Mouse (Mus musculus): ENCODE data around the gene Slc39a8. TPM values are rescaled to one million over a fixed set of nuclear protein-coding genes. Genes with fewer than 3 reads are reported as not detected.

The Slc39a8 gene
- 18.1 and 23.6 TPM in 2 replicates for polyA plus RNA-seq (2015; fragmentation: Nextera tagmentation; extraction: Ambion mirVana)

GRCm38 (mm10) chr3:135825016-135825753, at the start of gene Slc39a8:
Slc39a8 (plus strand) TSS chr3:135825279.

Other genes with a start within 250 kb of the Slc39a8 start
- 33.6 and 41.2 TPM in 2 replicates for gene Nfkb1, start 133.7 kb upstream of the Slc39a8 start, polyA plus RNA-seq (2015; fragmentation: Nextera tagmentation; extraction: Ambion mirVana)